Mouse (Mus musculus) C2C12 (cell line): ENCODE results near the gene Fgf11.

ENCODE experiments used
- CEBPB ChIP-seq: IDR thresholded peaks from one replicate; pipeline ENCODE4 v1.6.1; 2011; ENCODE audit warnings: low read depth, mild to moderate bottlenecking, control low read depth, moderate library complexity
- CTCF ChIP-seq: IDR thresholded peaks from one replicate; pipeline ENCODE4 v1.5.1; 2011; ENCODE audit not compliant: control insufficient read depth, insufficient read depth, insufficient read length
- FOSL1 ChIP-seq: IDR thresholded peaks from one replicate; pipeline ENCODE4 v1.8.0; 2011; ENCODE audit warnings: mild to moderate bottlenecking, low read length; ENCODE audit not compliant: poor library complexity, insufficient read depth, severe bottlenecking
- MAX ChIP-seq: IDR thresholded peaks from one replicate; pipeline ENCODE4 v1.6.1; 2011; ENCODE audit warnings: mild to moderate bottlenecking, control low read depth
- MYOD1 ChIP-seq: IDR thresholded peaks from one replicate; pipeline ENCODE4 v1.6.1; 2011; ENCODE audit warnings: low read depth; ENCODE audit not compliant: control insufficient read depth, insufficient read length
- MYOG ChIP-seq: IDR thresholded peaks from one replicate; pipeline ENCODE4 v1.6.1; 2011; ENCODE audit not compliant: control insufficient read depth, insufficient read length; ENCODE audit errors: extremely low read depth
- USF1 ChIP-seq: IDR thresholded peaks from one replicate; pipeline ENCODE4 v1.6.1; 2011; ENCODE audit warnings: low read depth, mild to moderate bottlenecking, control low read depth, moderate library complexity

GRCm38 (mm10) chr11:69778985-69779384, 22.7 kb downstream of the Fgf11 start:
- TF ChIP-seq CTCF = no peak
- TF ChIP-seq MAX = no peak
- no peak for TF ChIP-seq CEBPB
- TF ChIP-seq FOSL1 = no peak
- no peak for TF ChIP-seq USF1
- no peak for TF ChIP-seq MYOD1
- no peak for TF ChIP-seq MYOG
